Comparison of ENCODE assay signal across 8 mouse cellular contexts in the genomic region with DNA sequence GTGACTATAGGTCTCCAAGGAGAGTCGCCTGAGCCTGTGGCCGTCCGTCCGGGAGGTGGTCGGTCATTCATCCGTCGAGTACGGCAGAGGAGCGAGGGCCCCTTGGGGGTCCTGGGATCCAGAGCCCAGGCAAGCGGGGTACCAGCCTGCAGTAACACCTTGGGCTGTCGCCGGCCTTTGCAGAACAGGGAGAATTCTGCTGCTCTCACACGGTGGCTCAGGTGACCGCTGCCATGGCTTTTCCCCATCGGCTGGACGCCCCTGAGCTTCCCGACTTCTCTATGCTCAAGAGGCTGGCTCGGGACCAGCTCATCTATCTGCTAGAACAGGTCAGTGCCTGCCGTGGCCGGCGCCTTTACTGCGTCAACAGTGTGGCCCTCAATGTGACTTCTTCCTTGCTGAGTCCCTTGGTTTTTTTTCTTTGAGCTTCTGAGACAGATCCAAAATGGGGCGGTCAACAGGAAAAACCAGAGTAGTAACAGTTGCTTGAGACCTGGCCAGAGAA. TPM values are rescaled to one million over a fixed set of nuclear protein-coding genes. Genes with fewer than 3 reads are reported as not detected.
DNase-seq lines count a peak whose midpoint lies in the region; ATAC-seq and TF ChIP-seq lines count a peak whose summit lies in the region.

No protein-coding gene starts in this region.

- H3K9me3 ChIP-seq in forebrain, embryonic 11.5 days (ENCODE audit: control insufficient read depth, low read length) = peaks cover 8% of the 10 kb centered on the region; the same call in 1 of the 2 replicates

- DNase-seq in kidney, adult 2 months = peak; percentile 56
- DNase-seq in kidney, adult 18-20 months = no peak
- peak; percentile 60 for DNase-seq in adrenal gland, postnatal 10 days
- no peak for DNase-seq in forebrain, embryonic 11.5 days (ENCODE audit: low spot score)
- DNase-seq in kidney, postnatal 10 days = peak; percentile 71
- DNase-seq in thymus, postnatal 36 days = no peak
- no peak for DNase-seq in right cerebral cortex, adult 18-20 months

- no peak for TF ChIP-seq POLR2A in kidney, adult 2 months (IDR thresholded peaks at IDR 0.05; ENCODE audit: low read depth, low read length)

- H3K27ac ChIP-seq in kidney, adult 2 months (ENCODE audit: insufficient read depth, low read depth, low read length) = peak overlapping the region; percentile 46
- H3K27ac ChIP-seq in forebrain, embryonic 11.5 days (ENCODE audit: low read depth, low read length) = no peak overlapping the region

- no peak; the same call in 1 of the 2 replicates for ATAC-seq in forebrain, embryonic 11.5 days (replicated peaks; ENCODE audit: low FRiP score)
- ATAC-seq in megakaryocyte-erythroid progenitor cell, adult 5-6 weeks (replicated peaks; ENCODE audit: low FRiP score, low TSS enrichment, poor library complexity, severe bottlenecking) = peak; percentile 49

- H3K27me3 ChIP-seq in kidney, adult 2 months (replicated peaks; ENCODE audit: control insufficient read depth, insufficient read depth, low read length) = no peaks in the 10 kb centered on the region
- H3K27me3 ChIP-seq in forebrain, embryonic 11.5 days (ENCODE audit: control insufficient read depth, insufficient read depth, low read length) = no peaks in the 10 kb centered on the region

- WGBS in kidney, adult 2 months = under 1% methylated on average over 23 of the region's 23 CpGs
- WGBS in forebrain, embryonic 11.5 days = 1% methylated on average over 23 of the region's 23 CpGs

- peak overlapping the region; percentile 99 for H3K4me3 ChIP-seq in kidney, adult 2 months (ENCODE audit: insufficient read depth, low read depth, low read length)
- peak overlapping the region; percentile 83 for H3K4me3 ChIP-seq in forebrain, embryonic 11.5 days (ENCODE audit: low read depth, low read length)

- peak overlapping the region; percentile 95 for H3K4me2 ChIP-seq in forebrain, embryonic 11.5 days (ENCODE audit: low read depth, low read length, severe bottlenecking)

- H3K9ac ChIP-seq in forebrain, embryonic 11.5 days (ENCODE audit: low read length) = peak overlapping the region; percentile 75

- H3K4me1 ChIP-seq in kidney, adult 2 months (ENCODE audit: control insufficient read depth, insufficient read depth, low read length) = peaks cover 6% of the 10 kb centered on the region
- H3K4me1 ChIP-seq in forebrain, embryonic 11.5 days (replicated peaks; ENCODE audit: control insufficient read depth, insufficient read depth, low read length) = peaks cover 5% of the 10 kb centered on the region; the same call in 1 of the 2 replicates

- no peaks in the 10 kb centered on the region for H3K36me3 ChIP-seq in kidney, adult 2 months (ENCODE audit: control insufficient read depth, insufficient read depth, low read length)
- peaks cover 12% of the 10 kb centered on the region for H3K36me3 ChIP-seq in forebrain, embryonic 11.5 days (ENCODE audit: control insufficient read depth, insufficient read depth, low read length)

- TF ChIP-seq CTCF in kidney, adult 2 months (conservative IDR thresholded peaks at IDR 0.05; ENCODE audit: insufficient read depth, insufficient read length, low read depth, low read length) = no peak

RNA-seq across cellular contexts. Expression of gene Vps33b, which starts 0.4 kb away (rescaled TPM):
- polyA plus RNA-seq in kidney, adult 2 months (2012; rRNA removed) = 8.8 and 10.1 TPM in 2 replicates
- total RNA-seq in adrenal gland, postnatal 10 days (2021) = 10 to 100 TPM; 14.5 to 18.3 TPM
- 20.6 and 21.3 TPM in 2 replicates for polyA plus RNA-seq in forebrain, embryonic 11.5 days (2014; fragmentation: Nextera tagmentation; extraction: Ambion mirVana)
- total RNA-seq in megakaryocyte-erythroid progenitor cell, adult 5-6 weeks (2014; fragmentation: Nextera tagmentation) = 33.6 and 37.9 TPM in 2 replicates
- total RNA-seq in megakaryocyte-erythroid progenitor cell, adult 5-6 weeks (2017) = 43.4 and 54.7 TPM in 2 replicates

RNA-seq across cellular contexts. Expression of gene Ngrn, which starts 8.8 kb away (rescaled TPM):
- polyA plus RNA-seq in kidney, adult 2 months (2012; rRNA removed) = 21.6 TPM in 2 replicates
- 10 to 100 TPM; 38.7 to 47.4 TPM for total RNA-seq in adrenal gland, postnatal 10 days (2021)
- polyA plus RNA-seq in forebrain, embryonic 11.5 days (2014; fragmentation: Nextera tagmentation; extraction: Ambion mirVana) = 50.4 and 53.8 TPM in 2 replicates
- 24.4 and 37.7 TPM in 2 replicates for total RNA-seq in megakaryocyte-erythroid progenitor cell, adult 5-6 weeks (2014; fragmentation: Nextera tagmentation)
- 18.8 and 25.7 TPM in 2 replicates for total RNA-seq in megakaryocyte-erythroid progenitor cell, adult 5-6 weeks (2017)

RNA-seq across cellular contexts. Expression of gene Ttll13, which starts 23.6 kb away (rescaled TPM):
- polyA plus RNA-seq in kidney, adult 2 months (2012; rRNA removed) = 1.4 and 1.7 TPM in 2 replicates
- total RNA-seq in adrenal gland, postnatal 10 days (2021) = 1 to 10 TPM; 1.1 to 1.8 TPM
- polyA plus RNA-seq in forebrain, embryonic 11.5 days (2014; fragmentation: Nextera tagmentation; extraction: Ambion mirVana) = 1.2 and 1.5 TPM in 2 replicates
- total RNA-seq in megakaryocyte-erythroid progenitor cell, adult 5-6 weeks (2014; fragmentation: Nextera tagmentation) = not detected in 2 replicates
- total RNA-seq in megakaryocyte-erythroid progenitor cell, adult 5-6 weeks (2017) = 0.11 and 1.9 TPM in 2 replicates

RNA-seq across cellular contexts. Expression of gene Prc1, which starts 24.4 kb away (rescaled TPM):
- polyA plus RNA-seq in kidney, adult 2 months (2012; rRNA removed) = 1.6 and 1.7 TPM in 2 replicates
- 10 to 100 TPM; 38.9 to 43.4 TPM for total RNA-seq in adrenal gland, postnatal 10 days (2021)
- 263 and 281 TPM in 2 replicates for polyA plus RNA-seq in forebrain, embryonic 11.5 days (2014; fragmentation: Nextera tagmentation; extraction: Ambion mirVana)
- total RNA-seq in megakaryocyte-erythroid progenitor cell, adult 5-6 weeks (2014; fragmentation: Nextera tagmentation) = 75.1 and 96.7 TPM in 2 replicates
- total RNA-seq in megakaryocyte-erythroid progenitor cell, adult 5-6 weeks (2017) = 135 and 138 TPM in 2 replicates

RNA-seq across cellular contexts. Expression of gene Gdpgp1, which starts 37.1 kb away (rescaled TPM):
- 2.4 and 2.6 TPM in 2 replicates for polyA plus RNA-seq in kidney, adult 2 months (2012; rRNA removed)
- 1 to 10 TPM; 3.0 to 3.9 TPM for total RNA-seq in adrenal gland, postnatal 10 days (2021)
- 5.3 and 5.7 TPM in 2 replicates for polyA plus RNA-seq in forebrain, embryonic 11.5 days (2014; fragmentation: Nextera tagmentation; extraction: Ambion mirVana)
- total RNA-seq in megakaryocyte-erythroid progenitor cell, adult 5-6 weeks (2014; fragmentation: Nextera tagmentation) = 8.2 and 9.7 TPM in 2 replicates
- 2.7 and 4.7 TPM in 2 replicates for total RNA-seq in megakaryocyte-erythroid progenitor cell, adult 5-6 weeks (2017)

Comparison
In these comparisons a context has a peak if more than half of its experiments do, and no peak if none do; other contexts are left out.
1. DNase-seq: peak in kidney, adult 2 months (single experiment), adrenal gland, postnatal 10 days (single experiment) and kidney, postnatal 10 days (single experiment); none in kidney, adult 18-20 months (single experiment), forebrain, embryonic 11.5 days (single experiment), thymus, postnatal 36 days (0 of 2) and right cerebral cortex, adult 18-20 months (single experiment).